Mouse (Mus musculus): ENCODE measurements around the gene Cyp2d12. TPM values are rescaled to one million over a fixed set of nuclear protein-coding genes. Genes with fewer than 3 reads are reported as not detected.
"Not testable (repeated sequence)": the region's sequence is repeated elsewhere in the genome, so short reads cannot be mapped to it uniquely, and the experiment has no call there.

Cyp2d12 gene
- polyA plus RNA-seq (2016; fragmentation: Nextera tagmentation; extraction: Ambion mirVana) = not detected in 2 replicates

- Histone ChIP-seq H3K27ac (no peak within 1 kb of the TSS), H3K27me3 (no peaks in the 10 kb centered on the region), H3K9me3 (peaks cover 11% of the 10 kb centered on the region), H3K4me3 (replicated peaks) (no peak within 1 kb of the TSS), H3K36me3 (no peaks in the 10 kb centered on the region), H3K4me1 (replicated peaks) (no peaks in the 10 kb centered on the region), H3K9ac (replicated peaks) (no peak within 1 kb of the TSS), H3K4me2 (no peak within 1 kb of the TSS)
- no peak for ATAC-seq (ENCODE audit: insufficient number of reproducible peaks, insufficient read depth, low FRiP score, low TSS enrichment, low read depth)
- WGBS = 84% methylated on average over 7 of the region's 7 CpGs
Observed at GRCm38 (mm10) chr15:82554531-82555230, at the start of gene Cyp2d12. TSS of gene Cyp2d12 (plus strand) at chr15:82555072.

- Histone ChIP-seq H3K4me1 (replicated peaks) (no peaks in the 10 kb centered on the region), H3K27me3 (no peaks in the 10 kb centered on the region), H3K9ac (replicated peaks) (no peak overlapping the region), H3K4me2 (no peak overlapping the region), H3K27ac (no peak overlapping the region), H3K9me3 (peaks cover 12% of the 10 kb centered on the region), H3K36me3 (no peaks in the 10 kb centered on the region), H3K4me3 (replicated peaks) (no peak overlapping the region)
- 69% methylated on average over 3 of the region's 3 CpGs for WGBS
- no peak for ATAC-seq (ENCODE audit: insufficient number of reproducible peaks, insufficient read depth, low FRiP score, low TSS enrichment, low read depth)
Observed at GRCm38 (mm10) chr15:82506971-82507370, 47.9 kb upstream of the Cyp2d12 start.

- 59% methylated on average over 4 of the region's 4 CpGs for WGBS
- H3K4me3 ChIP-seq (replicated peaks) = not testable (repeated sequence)
Observed at GRCm38 (mm10) chr15:82507740-82508139, 47.1 kb upstream of the Cyp2d12 start.

GRCm38 (mm10) chr15:82509495-82509894, 45.4 kb upstream of the Cyp2d12 start:
- H3K9ac ChIP-seq (replicated peaks); H3K36me3 ChIP-seq; H3K4me3 ChIP-seq (replicated peaks); H3K27me3 ChIP-seq; H3K27ac ChIP-seq; H3K4me1 ChIP-seq (replicated peaks); ATAC-seq (ENCODE audit: insufficient number of reproducible peaks, insufficient read depth, low FRiP score, low TSS enrichment, low read depth); H3K4me2 ChIP-seq: not testable (repeated sequence)
- 90% methylated on average over 4 of the region's 4 CpGs for WGBS
- H3K9me3 ChIP-seq = peaks cover 12% of the 10 kb centered on the region

More at GRCm38 (mm10) chr15:82507740-82508139, 47.1 kb upstream of the Cyp2d12 start:
- H3K9ac ChIP-seq (replicated peaks); H3K4me1 ChIP-seq (replicated peaks); ATAC-seq (ENCODE audit: insufficient number of reproducible peaks, insufficient read depth, low FRiP score, low TSS enrichment, low read depth); H3K36me3 ChIP-seq; H3K27ac ChIP-seq; H3K27me3 ChIP-seq; H3K4me2 ChIP-seq: not testable (repeated sequence)
- peaks cover 12% of the 10 kb centered on the region for H3K9me3 ChIP-seq

GRCm38 (mm10) chr15:82510500-82510899, 44.4 kb upstream of the Cyp2d12 start:
- peaks cover 12% of the 10 kb centered on the region for H3K9me3 ChIP-seq
- H3K4me2 ChIP-seq; H3K27ac ChIP-seq; ATAC-seq (ENCODE audit: insufficient number of reproducible peaks, insufficient read depth, low FRiP score, low TSS enrichment, low read depth); H3K4me1 ChIP-seq (replicated peaks); H3K4me3 ChIP-seq (replicated peaks); H3K9ac ChIP-seq (replicated peaks); H3K27me3 ChIP-seq; H3K36me3 ChIP-seq: not testable (repeated sequence)

GRCm38 (mm10) chr15:82512111-82512510, 42.8 kb upstream of the Cyp2d12 start:
- WGBS = 66% methylated on average over 2 of the region's 2 CpGs
- ATAC-seq (ENCODE audit: insufficient number of reproducible peaks, insufficient read depth, low FRiP score, low TSS enrichment, low read depth); H3K27ac ChIP-seq; H3K36me3 ChIP-seq; H3K4me3 ChIP-seq (replicated peaks); H3K9ac ChIP-seq (replicated peaks); H3K9me3 ChIP-seq; H3K4me2 ChIP-seq; H3K4me1 ChIP-seq (replicated peaks); H3K27me3 ChIP-seq: not testable (repeated sequence)

GRCm38 (mm10) chr15:82516174-82516573, 38.7 kb upstream of the Cyp2d12 start:
- not testable (repeated sequence) for H3K36me3 ChIP-seq; H3K4me3 ChIP-seq (replicated peaks); H3K9ac ChIP-seq (replicated peaks); H3K27me3 ChIP-seq; H3K4me1 ChIP-seq (replicated peaks); H3K27ac ChIP-seq; H3K9me3 ChIP-seq; H3K4me2 ChIP-seq; ATAC-seq (ENCODE audit: insufficient number of reproducible peaks, insufficient read depth, low FRiP score, low TSS enrichment, low read depth)
- 89% methylated on average over 23 of the region's 23 CpGs for WGBS

- not testable (repeated sequence) for H3K27ac ChIP-seq; H3K4me3 ChIP-seq (replicated peaks); H3K9me3 ChIP-seq; H3K36me3 ChIP-seq; H3K9ac ChIP-seq (replicated peaks); H3K4me1 ChIP-seq (replicated peaks); H3K4me2 ChIP-seq; ATAC-seq (ENCODE audit: insufficient number of reproducible peaks, insufficient read depth, low FRiP score, low TSS enrichment, low read depth); H3K27me3 ChIP-seq
- 88% methylated on average over 8 of the region's 9 CpGs for WGBS
Observed at GRCm38 (mm10) chr15:82527371-82527770, 27.5 kb upstream of the Cyp2d12 start.

- WGBS = 90% methylated on average over 3 of the region's 3 CpGs
- ATAC-seq (ENCODE audit: insufficient number of reproducible peaks, insufficient read depth, low FRiP score, low TSS enrichment, low read depth); H3K4me1 ChIP-seq (replicated peaks): not testable (repeated sequence)
Observed at GRCm38 (mm10) chr15:82532721-82533120, 22.2 kb upstream of the Cyp2d12 start.

GRCm38 (mm10) chr15:82542976-82543375, 11.9 kb upstream of the Cyp2d12 start:
- not testable (repeated sequence) for H3K36me3 ChIP-seq; H3K4me2 ChIP-seq; H3K27ac ChIP-seq; H3K4me1 ChIP-seq (replicated peaks); H3K9me3 ChIP-seq; H3K27me3 ChIP-seq; H3K4me3 ChIP-seq (replicated peaks); ATAC-seq (ENCODE audit: insufficient number of reproducible peaks, insufficient read depth, low FRiP score, low TSS enrichment, low read depth); H3K9ac ChIP-seq (replicated peaks)
- 56% methylated on average over 3 of the region's 3 CpGs for WGBS

More at GRCm38 (mm10) chr15:82532721-82533120, 22.2 kb upstream of the Cyp2d12 start:
- not testable (repeated sequence) for H3K9ac ChIP-seq (replicated peaks); H3K36me3 ChIP-seq; H3K9me3 ChIP-seq; H3K27me3 ChIP-seq; H3K4me3 ChIP-seq (replicated peaks); H3K4me2 ChIP-seq; H3K27ac ChIP-seq

GRCm38 (mm10) chr15:82544561-82544960, 10.3 kb upstream of the Cyp2d12 start:
- not testable (repeated sequence) for H3K27ac ChIP-seq; H3K4me2 ChIP-seq; H3K9ac ChIP-seq (replicated peaks); H3K9me3 ChIP-seq; H3K27me3 ChIP-seq; H3K4me3 ChIP-seq (replicated peaks); H3K36me3 ChIP-seq; ATAC-seq (ENCODE audit: insufficient number of reproducible peaks, insufficient read depth, low FRiP score, low TSS enrichment, low read depth); H3K4me1 ChIP-seq (replicated peaks)

GRCm38 (mm10) chr15:82547753-82548152, 7.1 kb upstream of the Cyp2d12 start:
- not testable (repeated sequence) for H3K4me2 ChIP-seq; H3K9me3 ChIP-seq; H3K4me1 ChIP-seq (replicated peaks); H3K4me3 ChIP-seq (replicated peaks); ATAC-seq (ENCODE audit: insufficient number of reproducible peaks, insufficient read depth, low FRiP score, low TSS enrichment, low read depth); H3K27ac ChIP-seq; H3K27me3 ChIP-seq; H3K36me3 ChIP-seq; H3K9ac ChIP-seq (replicated peaks)
- 97% methylated on average over 4 of the region's 4 CpGs for WGBS

All from limb, embryonic 12.5 days (tissue).